Mouse (Mus musculus) adrenal gland, adult 18-20 months (tissue): ENCODE results near the gene Tmem219. TPM values are rescaled to one million over a fixed set of nuclear protein-coding genes. Genes with fewer than 3 reads are reported as not detected.
"Not testable (repeated sequence)": the region's sequence is repeated elsewhere in the genome, so short reads cannot be mapped to it uniquely, and the experiment has no call there.

Experiments
- DNase-seq, 2 experiments: peaks; one replicate each; pipeline ENCODE4 v3.0.0; 2021 to 2022; ENCODE audit warnings: low spot score in 2 of 2
- total RNA-seq, 2 experiments: library from RNA; stranded (reverse); gene quantifications; 1 replicate in 1 of 2; 2 replicates in 1 of 2; pipeline ENCODE4 v1.2.3; 2021

Tmem219 gene
- total RNA-seq, 2 experiments from 2014 or later, result 30.7 to 32.8 TPM

GRCm38 (mm10) chr7:126928384-126929037 is 5.8 kb upstream of the Tmem219 start, which contains the start of gene Kctd13:
Gene Kctd13, plus strand, starts transcription at chr7:126928879.
- peak; percentile 95 to 97 for DNase-seq

- DNase-seq, result no peak
These were observed 3.6 kb upstream of the Tmem219 start for GRCm38 (mm10) chr7:126926299-126926698.

- DNase-seq, result no peak
These were observed 1.3 kb upstream of the Tmem219 start for GRCm38 (mm10) chr7:126923999-126924398.

GRCm38 (mm10) chr7:126921563-126921962 is 1.2 kb downstream of the Tmem219 start:
- DNase-seq, result no peak

GRCm38 (mm10) chr7:126919973-126920372 is 2.7 kb downstream of the Tmem219 start:
- DNase-seq, result no peak

- DNase-seq, result not testable (repeated sequence)
These were observed 4.4 kb downstream of the Tmem219 start for GRCm38 (mm10) chr7:126918356-126918755.

GRCm38 (mm10) chr7:126914844-126915243 is 7.9 kb downstream of the Tmem219 start:
- no peak for DNase-seq

- DNase-seq, result no peak
These were observed 17.1 kb downstream of the Tmem219 start for GRCm38 (mm10) chr7:126905590-126905989.

- DNase-seq, result not testable (repeated sequence)
These were observed 22.9 kb downstream of the Tmem219 start for GRCm38 (mm10) chr7:126899781-126900180.

- DNase-seq, result peak; percentile 99
These were observed 24.4 kb downstream of the Tmem219 start for GRCm38 (mm10) chr7:126898102-126898990.

GRCm38 (mm10) chr7:126897390-126898101 is 25.2 kb downstream of the Tmem219 start:
- DNase-seq, result no peak

- no peak for DNase-seq
These were observed 25.8 kb downstream of the Tmem219 start for GRCm38 (mm10) chr7:126896912-126897311.

GRCm38 (mm10) chr7:126888852-126889251 is 33.9 kb downstream of the Tmem219 start:
- no peak for DNase-seq

- no peak for DNase-seq
These were observed 35.4 kb downstream of the Tmem219 start for GRCm38 (mm10) chr7:126887281-126887680.

- peak; percentile 97 to 98 for DNase-seq
These were observed 38.2 kb downstream of the Tmem219 start, which contains the start of gene Taok2 for GRCm38 (mm10) chr7:126884286-126885164. Gene Taok2, minus strand, starts transcription at chr7:126884703.

GRCm38 (mm10) chr7:126883731-126884181 is 39.0 kb downstream of the Tmem219 start:
- no peak for DNase-seq

- DNase-seq, result no peak
These were observed 41.7 kb downstream of the Tmem219 start for GRCm38 (mm10) chr7:126881040-126881439.

GRCm38 (mm10) chr7:126877239-126877638 is 45.5 kb downstream of the Tmem219 start:
- DNase-seq, result no peak

- no peak for DNase-seq
These were observed 52.2 kb downstream of the Tmem219 start for GRCm38 (mm10) chr7:126870520-126870891.

GRCm38 (mm10) chr7:126869780-126870519 is 52.8 kb downstream of the Tmem219 start:
- no peak for DNase-seq
